Mouse (Mus musculus) left cerebral cortex, adult 2 months (tissue): Measurements from ENCODE around the gene Zfp131. TPM values are rescaled to one million over a fixed set of nuclear protein-coding genes. Genes with fewer than 3 reads are reported as not detected.

Experiments
- DNase-seq, 2 experiments: peaks; one replicate each; pipeline ENCODE4 v3.0.0; 2021 to 2022; ENCODE audit warnings: low spot score in 2 of 2, mixed read lengths in 1 of 2; ENCODE audit errors: extremely low spot score in 1 of 2
- H3K27ac ChIP-seq: fragments of 200-600 bp; 2 replicates; pipeline ENCODE4 v1.8.1; 2022
- H3K4me3 ChIP-seq: fragments of 200-600 bp; 2 replicates; pipeline ENCODE4 v1.8.1; 2022
- CTCF ChIP-seq: fragments of 200-600 bp; IDR thresholded peaks from 2 replicates; pipeline ENCODE4 v1.8.1; 2022; ENCODE audit warnings: antibody characterized with exemption, mild to moderate bottlenecking, moderate library complexity
- intact Hi-C: fragments of 180-260 bp; cut with DNase I; formaldehyde crosslinking; loops from one replicate; pipeline ENCODE4 v1.15.1; 2025
- total RNA-seq, 2 experiments: library from RNA; stranded (reverse); gene quantifications; 2 replicates each; pipeline ENCODE4 v1.2.3; 2021

The Zfp131 gene
- total RNA-seq, 2 experiments from 2014 or later: 46.1 to 47.6 TPM

DNA sequence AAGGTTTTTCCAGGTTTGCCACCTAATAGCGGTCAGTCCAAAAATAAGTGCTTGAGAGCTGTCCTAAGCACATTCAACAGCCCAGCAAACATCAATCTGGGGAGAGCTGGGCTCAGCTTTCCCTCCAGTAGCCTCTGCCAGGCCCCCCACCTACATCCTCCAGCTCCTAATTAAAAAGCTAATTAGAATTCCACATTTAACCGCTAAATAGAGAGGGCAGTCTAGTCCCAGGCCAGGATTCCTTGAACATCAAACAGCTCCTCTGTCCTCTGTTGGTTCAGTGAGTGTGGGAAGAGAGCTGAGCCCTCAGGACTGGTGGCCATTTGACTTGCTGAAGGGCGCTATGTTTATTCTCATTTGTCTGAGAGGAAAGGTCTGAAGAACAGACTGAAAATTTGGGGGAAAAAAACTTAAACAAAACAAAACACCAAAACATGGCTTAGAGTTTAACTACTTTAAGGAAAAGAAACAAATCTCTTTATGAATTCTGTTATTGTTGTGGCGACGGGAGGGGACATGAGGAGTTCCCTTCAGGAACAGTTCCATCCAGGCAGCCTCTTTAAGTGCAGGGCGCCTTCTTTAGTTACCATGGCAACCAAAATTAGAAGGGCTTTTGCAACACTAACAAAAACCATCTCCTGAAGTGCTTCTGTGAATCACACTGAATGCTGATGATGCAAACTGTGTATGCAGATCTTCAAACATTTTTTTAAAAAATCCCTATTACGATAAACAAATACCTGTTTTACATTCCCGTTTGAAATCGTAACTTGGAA is 36.6 kb downstream of the Zfp131 start:
- no peak for DNase-seq
- Histone ChIP-seq H3K27ac (peak overlapping the region; percentile 95; the same call in 1 of the 2 replicates), H3K4me3 (peak overlapping the region; percentile 72)
- intact Hi-C loops: loop anchor here (2.0 kb wide), 1 partner anchor 63 kb away; the partner anchor contains the start of gene Hmgcs1
- TF ChIP-seq CTCF: no peak; the same call in 1 of the 2 replicates

DNA sequence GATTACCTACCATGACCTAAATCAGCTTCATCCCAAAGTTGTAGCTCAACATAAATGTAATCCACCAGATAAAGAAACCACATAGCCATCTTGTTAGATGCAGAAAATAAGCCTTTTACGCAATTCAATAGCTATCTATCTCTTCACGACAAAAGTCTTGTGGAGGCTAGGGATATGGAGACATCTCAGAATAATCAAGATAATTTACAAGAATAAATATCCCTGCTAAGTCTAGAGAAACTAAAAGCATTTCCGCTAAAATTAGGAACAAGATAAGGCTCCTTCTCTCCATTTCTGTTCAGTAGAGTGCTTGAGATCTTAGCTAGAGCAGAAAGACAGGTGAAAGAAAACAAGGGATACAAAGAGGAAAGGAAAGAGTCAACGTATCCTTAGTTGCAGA is 43.8 kb downstream of the Zfp131 start:
- no peak for DNase-seq
- TF ChIP-seq CTCF: no peak
- H3K27ac ChIP-seq: no peak overlapping the region
- intact Hi-C loops: no loop called here
- no peak overlapping the region for H3K4me3 ChIP-seq

DNA sequence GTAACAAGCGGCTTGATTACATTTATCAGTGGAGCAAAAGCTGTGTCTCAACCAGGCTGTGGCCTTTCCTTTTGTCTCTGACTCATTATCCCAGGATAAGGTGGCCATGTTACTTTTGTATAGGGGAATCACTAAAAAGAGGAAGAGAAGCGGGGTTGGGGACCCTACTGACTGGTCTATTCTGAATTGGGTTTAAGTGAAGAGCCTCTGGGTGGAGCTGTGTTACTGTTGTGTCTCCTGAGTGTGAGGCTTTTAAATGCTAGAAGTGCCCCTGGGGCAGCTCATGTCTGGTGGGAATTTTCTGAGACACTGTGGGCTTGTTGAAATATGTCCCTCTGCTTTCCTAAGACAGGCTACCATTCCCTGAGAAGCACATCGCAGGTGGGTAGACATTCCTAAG is 47.2 kb downstream of the Zfp131 start:
- intact Hi-C loops: loop anchor here (2.0 to 5.0 kb wide), 2 partner anchors 13 to 96 kb away; no protein-coding TSS in a partner anchor
- no peak overlapping the region for H3K4me3 ChIP-seq
- no peak; the same call in 1 of the 2 replicates for TF ChIP-seq CTCF
- H3K27ac ChIP-seq: peak overlapping the region; percentile 64
- no peak for DNase-seq

GRCm38 (mm10) chr13:119742711-119743415 is 47.8 kb downstream of the Zfp131 start:
- intact Hi-C loops: loop anchor here (2.0 to 5.0 kb wide), 2 partner anchors 14 to 96 kb away; no protein-coding TSS in a partner anchor
- DNase-seq: no peak
- Histone ChIP-seq H3K4me3 (no peak overlapping the region), H3K27ac (peak overlapping the region; percentile 64)
- TF ChIP-seq CTCF: no peak

DNA sequence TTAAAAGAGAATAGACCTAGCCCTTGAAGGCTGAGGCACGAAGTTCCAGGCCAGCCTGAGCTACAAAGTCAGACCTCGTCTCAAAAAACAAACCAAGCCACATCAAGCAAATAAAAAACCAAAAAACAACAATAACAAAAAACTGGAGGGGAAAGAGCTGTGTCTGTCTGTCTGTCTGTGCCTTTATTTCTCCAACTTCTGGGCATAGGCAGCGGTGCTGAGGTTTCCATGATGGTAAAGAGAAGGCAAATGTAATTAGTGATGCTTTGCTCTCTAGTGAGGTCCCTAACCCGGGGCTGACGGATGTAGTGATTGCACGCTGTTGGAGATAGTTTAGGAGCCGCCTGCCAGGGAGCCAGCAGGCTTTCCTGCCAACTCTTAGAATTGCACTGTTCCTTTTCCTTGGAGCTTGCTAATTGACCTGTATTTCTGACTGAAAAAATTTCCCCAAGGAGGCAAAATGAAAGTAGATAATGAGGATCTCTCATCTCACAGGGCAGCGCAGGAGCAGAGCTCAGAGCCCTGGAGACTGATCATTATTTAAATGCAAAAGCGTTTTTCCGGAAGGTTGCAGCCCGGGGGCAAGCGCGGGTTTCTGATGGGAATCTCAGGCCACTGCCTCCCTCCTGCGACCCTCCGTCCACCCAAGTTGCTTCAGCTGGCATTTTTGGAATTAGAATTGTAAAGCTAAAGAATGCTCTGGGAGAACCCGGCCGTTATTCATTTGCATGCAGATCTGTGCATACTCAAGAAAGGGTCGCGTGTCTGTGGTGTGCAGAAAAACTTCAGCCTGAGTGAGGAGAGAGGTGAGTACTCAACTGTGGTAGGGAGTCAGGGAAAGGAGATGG is 49.1 kb downstream of the Zfp131 start:
- no peak for DNase-seq
- Histone ChIP-seq H3K27ac (peak overlapping the region; percentile 58; the same call in 1 of the 2 replicates), H3K4me3 (peak overlapping the region; percentile 31)
- intact Hi-C loops: loop anchor here (2.0 to 5.0 kb wide), 3 partner anchors 15 to 94 kb away; partner anchors contain the start of gene Zfp131
- TF ChIP-seq CTCF: no peak

- intact Hi-C loops: no loop called here
- TF ChIP-seq CTCF: no peak
- no peak overlapping the region for H3K4me3 ChIP-seq
- no peak overlapping the region for H3K27ac ChIP-seq
- no peak for DNase-seq
Observed at GRCm38 (mm10) chr13:119731448-119731847, 59.2 kb downstream of the Zfp131 start.

- DNase-seq: no peak
- intact Hi-C loops: loop anchor here (5.0 kb wide), 1 partner anchor 87 kb away; no protein-coding TSS in a partner anchor
- no peak overlapping the region for H3K27ac ChIP-seq
- no peak overlapping the region for H3K4me3 ChIP-seq
- no peak for TF ChIP-seq CTCF
Observed at GRCm38 (mm10) chr13:119729406-119729805, 61.3 kb downstream of the Zfp131 start.

DNA sequence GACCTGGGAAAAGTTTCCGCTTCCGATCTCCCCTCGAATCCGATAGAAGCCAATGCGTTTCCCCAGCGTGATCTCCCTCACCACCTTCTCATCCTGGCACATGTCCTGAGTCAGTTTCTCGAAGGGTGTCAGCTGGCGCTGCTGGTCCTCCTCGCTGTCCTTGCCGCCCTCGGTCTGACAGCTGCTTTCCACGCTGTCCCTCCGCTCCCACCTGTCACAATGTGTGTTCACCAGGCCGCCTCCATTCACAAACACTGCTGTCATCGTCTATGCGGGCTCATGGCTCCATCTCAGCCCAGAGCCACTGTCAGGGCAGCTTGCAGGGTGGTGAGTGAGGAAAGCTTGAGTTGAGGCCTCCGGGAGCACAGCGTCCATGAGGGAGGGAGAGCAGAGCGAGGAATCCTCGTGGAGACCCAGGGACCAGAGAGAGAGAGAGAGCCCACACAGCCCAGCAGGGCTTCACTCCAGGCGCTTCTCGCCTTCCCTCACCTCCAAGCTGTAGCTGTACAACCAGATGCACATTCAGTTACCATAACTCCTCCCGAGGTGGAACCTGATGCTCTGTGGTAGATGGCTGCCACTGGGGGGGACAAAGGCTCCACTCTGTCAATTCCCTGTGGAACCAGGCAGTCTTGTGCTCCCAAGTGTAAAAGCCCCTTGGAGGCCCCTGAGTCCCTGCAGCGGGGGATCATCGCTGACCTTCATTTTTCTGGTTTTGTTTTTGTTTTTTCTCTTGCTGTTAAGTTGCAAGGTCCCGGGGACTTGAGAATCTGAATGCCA is 62.9 kb downstream of the Zfp131 start:
- peak in 1 of 2 experiments; percentile 56 for DNase-seq
- Histone ChIP-seq H3K4me3 (no peak overlapping the region), H3K27ac (no peak overlapping the region)
- intact Hi-C loops: loop anchor here (5.0 kb wide), 1 partner anchor 85 kb away; no protein-coding TSS in a partner anchor
- no peak for TF ChIP-seq CTCF

DNA sequence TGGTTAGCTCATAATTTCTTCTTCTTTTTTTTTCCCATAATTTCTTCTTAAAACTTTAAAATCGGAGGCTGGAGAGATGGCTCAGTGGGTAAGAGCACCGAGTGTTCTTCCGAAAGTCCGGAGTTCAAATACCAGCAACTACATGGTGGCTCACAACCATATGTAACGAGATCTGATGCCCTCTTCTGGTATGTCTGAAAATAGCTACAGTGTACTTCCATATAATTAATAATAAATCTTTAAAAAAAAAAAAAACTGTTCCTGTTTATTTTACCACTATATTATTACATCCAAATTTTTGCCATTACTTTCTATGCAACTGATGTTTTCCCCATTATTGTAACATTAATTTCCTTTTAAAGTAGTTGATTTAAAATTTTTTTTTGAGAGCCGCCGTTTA is 66.1 kb downstream of the Zfp131 start:
- peak; percentile 30 for TF ChIP-seq CTCF
- no peak for DNase-seq
- no peak overlapping the region for H3K27ac ChIP-seq
- intact Hi-C loops: no loop called here
- H3K4me3 ChIP-seq: no peak overlapping the region

DNA sequence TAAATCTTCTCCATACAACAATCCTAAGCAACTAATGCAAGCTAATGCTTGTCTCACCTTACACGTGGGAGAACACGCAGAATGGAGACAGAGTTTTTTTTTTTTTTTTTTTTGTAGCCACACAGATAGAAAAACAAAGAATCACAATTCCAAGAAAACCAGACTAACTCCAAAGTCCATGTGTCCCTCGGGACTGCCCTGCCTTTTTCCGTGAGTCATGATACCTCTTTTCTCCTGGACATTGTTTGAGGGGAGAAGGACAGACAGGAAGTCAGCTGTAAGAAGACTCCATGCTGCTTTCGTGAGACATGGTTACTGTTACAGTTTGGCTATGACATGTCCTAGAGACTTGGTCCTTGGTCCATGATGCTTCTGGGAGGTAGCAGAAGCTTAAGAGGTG is 67.3 kb downstream of the Zfp131 start:
- no peak for DNase-seq
- intact Hi-C loops: no loop called here
- Histone ChIP-seq H3K27ac (no peak overlapping the region), H3K4me3 (no peak overlapping the region)
- no peak for TF ChIP-seq CTCF

DNA sequence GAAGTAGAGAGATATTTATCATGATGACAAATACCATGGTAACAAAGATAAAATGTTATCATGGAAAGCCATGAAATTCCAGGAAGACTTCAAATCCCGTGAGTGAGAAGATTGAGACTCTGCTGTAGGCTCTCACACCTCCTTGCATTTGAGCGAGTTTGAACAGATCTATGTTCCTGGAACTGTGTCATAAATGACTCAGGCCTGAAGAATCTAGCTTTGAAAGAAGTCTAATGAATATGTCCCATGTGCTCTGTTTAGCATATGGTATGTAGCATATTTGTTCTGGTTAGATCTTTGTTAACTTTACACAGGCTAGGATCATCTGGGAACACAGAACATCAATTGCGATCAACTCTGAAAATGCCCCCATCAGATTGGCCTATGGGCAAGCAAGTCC is 68.2 kb downstream of the Zfp131 start:
- no peak for TF ChIP-seq CTCF
- intact Hi-C loops: no loop called here
- Histone ChIP-seq H3K27ac (no peak overlapping the region), H3K4me3 (no peak overlapping the region)
- DNase-seq: no peak
